Mouse (Mus musculus): ENCODE measurements around the gene Mcam. TPM values are rescaled to one million over a fixed set of nuclear protein-coding genes. Genes with fewer than 3 reads are reported as not detected.

Mcam gene
- total and polyA plus RNA-seq, 2 experiments from 2014 or later = 4.4 to 14.6 TPM

- Histone ChIP-seq H3K4me3 (ENCODE audit: low read depth, low read length) (no peak overlapping the region), H3K9me3 (ENCODE audit: low read length) (no peaks in the 10 kb centered on the region), H3K27ac (ENCODE audit: low read depth, low read length) (no peak overlapping the region), H3K4me1 (ENCODE audit: insufficient read depth, low read length) (no peaks in the 10 kb centered on the region), H3K36me3 (ENCODE audit: insufficient read depth, low read length) (no peaks in the 10 kb centered on the region), H3K27me3 (ENCODE audit: insufficient read depth, low read length) (no peaks in the 10 kb centered on the region), H3K9ac (replicated peaks; ENCODE audit: low read length, poor library complexity, severe bottlenecking) (no peak overlapping the region), H3K4me2 (ENCODE audit: low read depth, low read length, poor library complexity, severe bottlenecking) (no peak overlapping the region)
- 72% methylated on average over 6 of the region's 6 CpGs for WGBS
- ATAC-seq (ENCODE audit: low FRiP score) (no peak), DNase-seq (ENCODE audit: low spot score) (no peak)
- peak; percentile 60 for TF ChIP-seq CTCF (IDR thresholded peaks at IDR 0.05)
These were observed 10.0 kb upstream of the Mcam start for GRCm38 (mm10) chr9:44124317-44124716.

- Histone ChIP-seq H3K9me3 (ENCODE audit: low read length) (no peaks in the 10 kb centered on the region), H3K27me3 (ENCODE audit: insufficient read depth, low read length) (no peaks in the 10 kb centered on the region), H3K9ac (replicated peaks; ENCODE audit: low read length, poor library complexity, severe bottlenecking) (no peak overlapping the region), H3K36me3 (ENCODE audit: insufficient read depth, low read length) (no peaks in the 10 kb centered on the region), H3K4me3 (ENCODE audit: low read depth, low read length) (no peak overlapping the region), H3K4me1 (ENCODE audit: insufficient read depth, low read length) (0 out of 2 replicates have a peak, but pooled peaks cover 3% of the 10 kb centered on the region), H3K27ac (ENCODE audit: low read depth, low read length) (no peak overlapping the region), H3K4me2 (ENCODE audit: low read depth, low read length, poor library complexity, severe bottlenecking) (no peak overlapping the region)
- no peak for TF ChIP-seq CTCF (IDR thresholded peaks at IDR 0.05)
- ATAC-seq (ENCODE audit: low FRiP score) (no peak), DNase-seq (ENCODE audit: low spot score) (no peak)
- WGBS = 57% methylated on average over 5 of the region's 5 CpGs
These were observed 9.2 kb upstream of the Mcam start for GRCm38 (mm10) chr9:44125026-44125425.

GRCm38 (mm10) chr9:44125546-44126428 lies 8.5 kb upstream of the Mcam start:
- WGBS = 30% methylated on average over 18 of the region's 18 CpGs
- no peak overlapping the region for H3K9ac ChIP-seq (replicated peaks; ENCODE audit: low read length, poor library complexity, severe bottlenecking)
- H3K9me3 ChIP-seq (ENCODE audit: low read length) = no peaks in the 10 kb centered on the region
- DNase-seq (ENCODE audit: low spot score) (peak; percentile 94), ATAC-seq (ENCODE audit: low FRiP score) (peak; percentile 73; the same call in 1 of the 2 replicates)
- peaks cover 9% of the 10 kb centered on the region; the same call in 1 of the 2 replicates for H3K4me1 ChIP-seq (ENCODE audit: insufficient read depth, low read length)
- no peaks in the 10 kb centered on the region; the same call in 1 of the 2 replicates for H3K27me3 ChIP-seq (ENCODE audit: insufficient read depth, low read length)
- no peak overlapping the region for H3K27ac ChIP-seq (ENCODE audit: low read depth, low read length)
- peak overlapping the region; percentile 34; the same call in 1 of the 2 replicates for H3K4me2 ChIP-seq (ENCODE audit: low read depth, low read length, poor library complexity, severe bottlenecking)
- H3K36me3 ChIP-seq (ENCODE audit: insufficient read depth, low read length) = no peaks in the 10 kb centered on the region
- peak; percentile 93 for TF ChIP-seq CTCF (IDR thresholded peaks at IDR 0.05)
- H3K4me3 ChIP-seq (ENCODE audit: low read depth, low read length) = no peak overlapping the region

DNA sequence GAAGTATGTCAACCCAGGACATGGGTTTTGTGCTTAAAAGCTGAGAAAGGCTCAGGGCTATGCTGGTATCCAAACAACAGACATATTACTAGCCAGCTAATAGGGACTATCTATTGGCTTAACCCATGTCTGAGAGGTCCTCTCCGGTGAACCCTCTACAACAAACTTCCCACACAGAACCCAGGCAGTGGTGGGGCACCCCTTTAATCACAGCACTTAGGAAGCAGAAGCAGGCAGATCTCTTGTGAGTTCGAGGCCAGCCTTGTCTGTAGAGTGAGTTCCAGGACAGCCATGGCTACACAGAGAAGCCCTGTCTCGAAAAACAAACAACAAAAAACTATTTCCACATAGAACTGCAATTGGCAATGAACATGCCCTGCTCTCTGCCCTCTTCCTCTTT lies 7.5 kb upstream of the Mcam start:
- no peaks in the 10 kb centered on the region; the same call in 1 of the 2 replicates for H3K27me3 ChIP-seq (ENCODE audit: insufficient read depth, low read length)
- DNase-seq (ENCODE audit: low spot score) = no peak
- no peak overlapping the region for H3K4me3 ChIP-seq (ENCODE audit: low read depth, low read length)
- TF ChIP-seq CTCF (IDR thresholded peaks at IDR 0.05) = no peak
- no peaks in the 10 kb centered on the region for H3K36me3 ChIP-seq (ENCODE audit: insufficient read depth, low read length)
- H3K27ac ChIP-seq (ENCODE audit: low read depth, low read length) = no peak overlapping the region
- WGBS = 94% methylated on average over 3 of the region's 3 CpGs
- H3K4me2 ChIP-seq (ENCODE audit: low read depth, low read length, poor library complexity, severe bottlenecking) = no peak overlapping the region
- H3K9ac ChIP-seq (replicated peaks; ENCODE audit: low read length, poor library complexity, severe bottlenecking) = no peak overlapping the region
- peaks cover 9% of the 10 kb centered on the region; the same call in 1 of the 2 replicates for H3K4me1 ChIP-seq (ENCODE audit: insufficient read depth, low read length)
- no peaks in the 10 kb centered on the region for H3K9me3 ChIP-seq (ENCODE audit: low read length)
- no peak for ATAC-seq (ENCODE audit: low FRiP score)

GRCm38 (mm10) chr9:44127351-44127801 lies 6.9 kb upstream of the Mcam start:
- WGBS = 48% methylated on average over 3 of the region's 3 CpGs
- no peak overlapping the region for H3K4me2 ChIP-seq (ENCODE audit: low read depth, low read length, poor library complexity, severe bottlenecking)
- H3K9me3 ChIP-seq (ENCODE audit: low read length) = no peaks in the 10 kb centered on the region
- H3K36me3 ChIP-seq (ENCODE audit: insufficient read depth, low read length) = no peaks in the 10 kb centered on the region
- TF ChIP-seq CTCF (IDR thresholded peaks at IDR 0.05) = no peak
- no peaks in the 10 kb centered on the region; the same call in none of the 2 replicates for H3K27me3 ChIP-seq (ENCODE audit: insufficient read depth, low read length)
- H3K27ac ChIP-seq (ENCODE audit: low read depth, low read length) = no peak overlapping the region
- H3K4me3 ChIP-seq (ENCODE audit: low read depth, low read length) = no peak overlapping the region
- H3K9ac ChIP-seq (replicated peaks; ENCODE audit: low read length, poor library complexity, severe bottlenecking) = no peak overlapping the region
- no peak for DNase-seq (ENCODE audit: low spot score)
- ATAC-seq (ENCODE audit: low FRiP score) = no peak
- peaks cover 9% of the 10 kb centered on the region; the same call in 1 of the 2 replicates for H3K4me1 ChIP-seq (ENCODE audit: insufficient read depth, low read length)

GRCm38 (mm10) chr9:44129633-44130032 lies 4.6 kb upstream of the Mcam start:
- Histone ChIP-seq H3K36me3 (ENCODE audit: insufficient read depth, low read length) (no peaks in the 10 kb centered on the region), H3K4me1 (ENCODE audit: insufficient read depth, low read length) (peaks cover 9% of the 10 kb centered on the region; the same call in 1 of the 2 replicates), H3K9ac (replicated peaks; ENCODE audit: low read length, poor library complexity, severe bottlenecking) (peak overlapping the region; percentile 30; the same call in 1 of the 2 replicates), H3K9me3 (ENCODE audit: low read length) (no peaks in the 10 kb centered on the region), H3K4me2 (ENCODE audit: low read depth, low read length, poor library complexity, severe bottlenecking) (peak overlapping the region; percentile 50), H3K27me3 (ENCODE audit: insufficient read depth, low read length) (peaks cover 15% of the 10 kb centered on the region), H3K4me3 (ENCODE audit: low read depth, low read length) (peak overlapping the region; percentile 27), H3K27ac (ENCODE audit: low read depth, low read length) (no peak overlapping the region)
- no peak for ATAC-seq (ENCODE audit: low FRiP score)
- TF ChIP-seq CTCF (IDR thresholded peaks at IDR 0.05) = no peak
- 8% methylated on average over 9 of the region's 9 CpGs for WGBS
- DNase-seq (ENCODE audit: low spot score) = no peak

All from midbrain, postnatal 0 days (tissue).